Mouse (Mus musculus) stomach, postnatal 0 days (tissue): ENCODE results near the gene Kirrel3. TPM values are rescaled to one million over a fixed set of nuclear protein-coding genes. Genes with fewer than 3 reads are reported as not detected.

Source experiments
- ATAC-seq: fragments of 200-750 bp; cut with Nextera tagmentation; 2 replicates; pipeline ENCODE4 v1.8.0; 2017; ENCODE audit not compliant: low FRiP score, low TSS enrichment
- DNase-seq: peaks from one replicate; pipeline ENCODE4 v3.0.0-alpha.2; 2016; ENCODE audit warnings: low spot score
- H3K27ac ChIP-seq: fragments of 300-500 bp; sonication (generic); replicated peaks from 2 replicates; pipeline ENCODE4 v1.5.1; 2014; ENCODE audit warnings: mild to moderate bottlenecking, control low read depth
- H3K27me3 ChIP-seq: fragments of 300-500 bp; sonication (generic); 2 replicates; pipeline ENCODE4 v1.6.1; 2014; ENCODE audit warnings: low read length; ENCODE audit not compliant: control insufficient read depth, insufficient read depth
- H3K36me3 ChIP-seq: fragments of 300-500 bp; sonication (generic); 2 replicates; pipeline ENCODE4 v1.6.1; 2014; ENCODE audit warnings: low read length, mixed read lengths; ENCODE audit not compliant: control insufficient read depth, insufficient read depth
- H3K4me1 ChIP-seq: fragments of 300-500 bp; sonication (generic); replicated peaks from 2 replicates; pipeline ENCODE4 v1.6.1; 2014; ENCODE audit warnings: antibody characterized with exemption; ENCODE audit not compliant: control insufficient read depth, insufficient read depth
- H3K4me2 ChIP-seq: fragments of 300-500 bp; sonication (generic); replicated peaks from 2 replicates; pipeline ENCODE4 v1.6.1; 2014; ENCODE audit warnings: low read depth, mild to moderate bottlenecking, control low read depth, moderate library complexity
- H3K4me3 ChIP-seq: fragments of 300-500 bp; sonication (generic); 2 replicates; pipeline ENCODE4 v1.5.1; 2014; ENCODE audit warnings: low read depth, low read length, control low read depth
- H3K9ac ChIP-seq: fragments of 300-500 bp; sonication (generic); 2 replicates; pipeline ENCODE4 v1.6.1; 2014; ENCODE audit warnings: mild to moderate bottlenecking, low read length, control low read depth, mixed read lengths
- H3K9me3 ChIP-seq: fragments of 300-500 bp; sonication (generic); 2 replicates; pipeline ENCODE4 v1.6.1; 2016; ENCODE audit warnings: low read length; ENCODE audit not compliant: control insufficient read depth
- CTCF ChIP-seq: IDR thresholded peaks from 2 replicates; pipeline ENCODE4 v1.5.1; 2016; ENCODE audit warnings: antibody characterized with exemption, low read depth, mild to moderate bottlenecking, moderate library complexity
- EP300 ChIP-seq: optimal IDR thresholded peaks from 2 replicates; pipeline ENCODE3; 2016; ENCODE audit warnings: antibody characterized with exemption
- WGBS: fragments of 180-500 bp; shearing (Covaris S2); extraction: QIAGEN DNeasy Blood & Tissue Kit; methylation state at CpG from one replicate; pipeline ENCODE4 v1.1.7; 2014; 5-methylcytosine and 5-hydroxymethylcytosine counted together
- polyA plus RNA-seq: library from polyadenylated mRNA; unstranded; fragments of >200 nt; fragmentation: Nextera tagmentation; extraction: Ambion mirVana; gene quantifications from 2 replicates; pipeline ENCODE4 v1.2.1, GENCODE M21; 2015

Kirrel3 gene
- polyA plus RNA-seq, 1 experiment from 2014 or later = 1.4 TPM

GRCm38 (mm10) chr9:34995660-34996378 lies 510.1 kb downstream of the Kirrel3 start:
- Histone ChIP-seq H3K36me3 (no peaks in the 10 kb centered on the region), H3K4me2 (no peak overlapping the region), H3K9ac (no peak overlapping the region), H3K27me3 (no peaks in the 10 kb centered on the region), H3K9me3 (no peaks in the 10 kb centered on the region), H3K4me1 (peaks cover 3% of the 10 kb centered on the region; the same call in 1 of the 2 replicates), H3K27ac (no peak overlapping the region), H3K4me3 (no peak overlapping the region)
- WGBS = 75% methylated on average over 15 of the region's 15 CpGs
- DNase-seq (no peak), ATAC-seq (no peak)
- TF ChIP-seq CTCF = no peak
- no peak for TF ChIP-seq EP300

DNA sequence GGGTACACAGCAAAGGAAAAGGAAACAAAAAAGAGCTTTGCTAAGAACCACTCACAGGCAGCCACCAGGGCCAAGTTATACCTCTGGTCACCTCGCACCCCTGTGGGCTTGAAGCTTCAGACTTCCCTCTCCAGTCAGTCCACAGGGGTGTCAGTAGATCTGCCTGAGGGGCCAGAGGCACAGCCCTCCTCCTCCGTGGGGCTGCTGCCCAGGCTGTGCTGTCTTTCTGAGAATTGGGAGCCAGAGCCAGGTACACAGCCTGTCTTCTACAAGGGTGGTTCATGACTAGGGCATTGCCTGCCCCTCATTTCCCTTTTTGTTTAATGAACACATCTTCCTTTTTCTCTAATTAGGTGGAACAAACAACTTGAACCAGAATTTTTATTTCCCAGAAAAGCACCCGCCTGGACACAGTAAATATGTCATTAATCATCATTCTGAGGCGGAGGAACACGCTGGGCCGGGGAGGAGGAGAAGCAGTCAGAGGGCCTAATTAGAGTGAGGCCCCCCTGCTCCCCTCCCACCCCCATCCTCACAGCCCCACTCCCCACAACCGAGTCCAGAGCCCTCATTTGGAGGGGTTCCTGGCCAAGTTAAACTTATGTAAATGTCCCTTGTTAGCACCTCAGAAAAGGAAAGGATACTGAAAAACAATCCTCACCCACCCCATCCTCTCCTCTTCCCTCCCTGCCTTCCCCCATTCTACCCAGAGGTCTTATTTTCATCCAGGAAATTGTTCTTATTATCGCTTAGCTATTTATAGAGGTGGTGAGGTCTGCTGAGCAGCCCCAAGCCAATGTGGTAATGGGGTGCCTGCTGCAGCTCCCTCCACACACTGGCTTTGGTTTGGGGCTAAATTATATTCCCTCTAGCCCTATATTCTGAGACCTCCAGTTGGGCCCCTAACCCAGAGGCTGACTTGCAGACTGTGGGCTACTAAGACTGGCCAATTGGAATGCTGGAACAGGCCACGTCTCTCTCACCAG lies 512.5 kb downstream of the Kirrel3 start:
- Histone ChIP-seq H3K4me1 (peaks cover 3% of the 10 kb centered on the region; the same call in 1 of the 2 replicates), H3K27ac (no peak overlapping the region), H3K4me3 (no peak overlapping the region), H3K4me2 (no peak overlapping the region), H3K36me3 (no peaks in the 10 kb centered on the region), H3K9me3 (no peaks in the 10 kb centered on the region), H3K9ac (no peak overlapping the region), H3K27me3 (no peaks in the 10 kb centered on the region)
- TF ChIP-seq CTCF (no peak), EP300 (no peak)
- 44% methylated on average over 9 of the region's 9 CpGs for WGBS
- DNase-seq (no peak), ATAC-seq (no peak)

DNA sequence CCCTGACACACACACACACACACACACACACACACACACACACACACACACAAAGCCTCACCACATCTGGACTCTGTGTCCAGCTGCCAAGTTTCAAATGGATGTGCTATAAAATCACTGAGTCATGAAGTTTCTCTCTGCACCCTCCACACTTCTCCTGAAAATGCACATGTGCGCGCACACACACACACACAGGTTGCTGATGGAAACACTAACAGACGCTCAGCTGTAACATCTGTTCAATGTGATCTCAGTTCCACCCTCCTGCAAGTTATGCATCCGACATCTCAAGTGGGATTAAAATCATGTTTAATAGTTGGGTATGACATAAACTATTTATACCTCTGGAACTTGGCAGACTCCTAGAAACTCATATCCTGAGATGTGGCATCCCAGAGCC lies 518.4 kb downstream of the Kirrel3 start:
- Histone ChIP-seq H3K27me3 (no peaks in the 10 kb centered on the region), H3K27ac (no peak overlapping the region), H3K36me3 (no peaks in the 10 kb centered on the region), H3K4me3 (no peak overlapping the region), H3K4me2 (no peak overlapping the region), H3K9ac (no peak overlapping the region), H3K4me1 (no peaks in the 10 kb centered on the region), H3K9me3 (no peaks in the 10 kb centered on the region)
- no peak for DNase-seq
- no peak; the same call in 1 of the 2 replicates for ATAC-seq
- TF ChIP-seq CTCF = no peak
- no peak for TF ChIP-seq EP300
- WGBS = 49% methylated on average over 4 of the region's 4 CpGs

DNA sequence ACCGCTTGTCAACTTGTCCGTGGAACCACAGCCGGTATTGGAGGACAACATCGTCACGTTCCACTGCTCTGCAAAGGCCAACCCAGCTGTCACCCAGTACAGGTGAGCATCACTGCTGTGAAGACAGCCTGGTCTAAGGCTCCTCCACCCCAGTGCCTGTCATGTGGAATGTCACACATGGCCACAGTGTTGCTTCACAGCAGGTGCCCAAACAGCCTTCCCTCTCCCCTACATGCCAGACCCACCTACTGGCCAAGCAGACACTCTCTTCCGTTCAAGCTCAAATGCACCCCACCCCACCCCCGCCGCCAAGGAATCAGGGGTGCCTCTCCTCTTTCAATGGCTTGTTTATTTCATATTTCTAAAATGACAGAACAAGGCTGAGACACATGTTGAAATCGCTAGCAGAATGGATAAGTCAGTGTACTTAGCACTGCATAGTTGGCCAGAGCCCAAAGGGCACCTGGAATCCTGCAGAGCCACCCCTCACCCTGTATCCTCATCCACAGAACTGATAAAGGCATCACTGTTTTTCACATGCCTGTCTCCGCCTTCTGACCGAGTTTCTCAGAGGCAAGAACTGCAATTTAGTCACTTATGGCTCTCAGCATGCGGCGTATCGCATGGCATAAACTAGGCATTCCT lies 522.1 kb downstream of the Kirrel3 start:
- Histone ChIP-seq H3K4me1 (no peaks in the 10 kb centered on the region), H3K4me2 (no peak overlapping the region), H3K9ac (no peak overlapping the region), H3K27ac (no peak overlapping the region), H3K9me3 (no peaks in the 10 kb centered on the region), H3K4me3 (no peak overlapping the region), H3K36me3 (no peaks in the 10 kb centered on the region), H3K27me3 (no peaks in the 10 kb centered on the region)
- WGBS = 71% methylated on average over 14 of the region's 14 CpGs
- DNase-seq = no peak
- TF ChIP-seq CTCF (no peak), EP300 (no peak)
- ATAC-seq = no peak

DNA sequence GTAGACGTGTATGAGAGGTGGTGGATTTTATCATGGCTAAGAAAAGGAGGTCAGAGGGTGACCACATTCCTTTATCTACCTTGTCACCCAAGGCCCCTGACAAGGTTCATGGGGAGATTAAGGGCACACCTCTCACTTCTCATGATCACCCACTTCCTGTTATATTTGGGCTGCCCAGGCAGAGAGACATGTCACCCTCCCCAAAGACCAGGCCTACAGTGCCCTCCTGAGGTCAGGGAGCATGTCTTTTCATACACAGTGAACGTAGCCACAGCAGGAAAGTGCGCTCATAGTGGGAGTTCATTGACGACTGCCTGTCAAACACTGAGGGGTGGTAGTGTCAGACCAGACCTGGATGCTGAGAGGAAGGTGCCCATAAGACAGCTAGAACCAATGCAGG lies 531.1 kb downstream of the Kirrel3 start:
- no peaks in the 10 kb centered on the region for H3K36me3 ChIP-seq

More for the DNA sequence above, 531.1 kb downstream of the Kirrel3 start:
- TF ChIP-seq CTCF (peak; percentile 66), EP300 (no peak)
- no peak overlapping the region for H3K4me2 ChIP-seq
- DNase-seq (no peak), ATAC-seq (no peak)
- no peak overlapping the region for H3K4me3 ChIP-seq
- H3K9ac ChIP-seq = no peak overlapping the region
- no peak overlapping the region for H3K27ac ChIP-seq
- no peaks in the 10 kb centered on the region for H3K4me1 ChIP-seq
- H3K27me3 ChIP-seq = no peaks in the 10 kb centered on the region; the same call in 1 of the 2 replicates
- no peaks in the 10 kb centered on the region for H3K9me3 ChIP-seq
- WGBS = 59% methylated on average over 4 of the region's 4 CpGs
